Mouse (Mus musculus): ENCODE measurements around the gene Srgap3.

Gene Srgap3

GRCm38 (mm10) chr6:112694492-112694891, 252.6 kb downstream of the Srgap3 start:
- DNase-seq (ENCODE audit: extremely low read depth, low read depth, low spot score) = no peak

DNA sequence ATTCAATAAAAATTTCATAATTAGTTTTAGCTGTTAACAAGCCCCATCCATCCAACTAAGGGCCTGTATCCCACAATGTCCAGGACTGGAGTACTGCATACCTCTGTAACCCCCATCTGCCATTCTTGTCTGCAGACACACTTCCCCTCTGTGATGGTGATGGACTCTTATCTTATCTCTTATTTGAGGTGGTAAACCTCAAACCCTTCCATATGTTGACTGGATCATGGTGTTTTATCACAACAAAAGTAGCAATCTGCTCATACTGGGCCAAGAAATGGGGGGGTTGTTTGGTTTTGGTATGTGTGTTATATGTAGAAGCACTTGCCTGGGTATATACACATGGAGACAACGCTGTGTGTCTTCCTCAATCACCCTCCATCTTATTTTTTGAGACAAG, 255.5 kb downstream of the Srgap3 start:
- no peak for DNase-seq (ENCODE audit: extremely low read depth, low read depth, low spot score)

DNA sequence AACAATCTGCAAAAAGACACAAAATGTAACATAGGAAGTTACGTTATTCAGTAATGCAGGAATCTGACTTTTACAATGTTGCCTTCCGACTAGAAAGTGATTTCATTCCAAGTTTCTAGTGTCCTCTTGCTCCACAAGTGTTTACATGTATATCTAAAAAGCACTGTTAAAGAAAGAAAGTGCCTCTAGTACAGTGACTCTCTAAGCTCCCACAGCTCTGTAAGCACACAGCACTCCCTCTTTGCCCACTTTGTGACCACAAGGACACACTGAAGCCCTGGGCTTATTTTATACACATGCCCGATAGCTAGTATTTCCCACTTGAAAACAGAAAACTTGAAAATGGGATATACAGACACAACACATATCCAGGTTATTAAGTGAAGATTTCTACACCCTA, 259.0 kb downstream of the Srgap3 start:
- no peak for DNase-seq (ENCODE audit: extremely low read depth, low read depth, low spot score)

GRCm38 (mm10) chr6:112686485-112686884, 260.6 kb downstream of the Srgap3 start:
- no peak for DNase-seq (ENCODE audit: extremely low read depth, low read depth, low spot score)

GRCm38 (mm10) chr6:112684065-112684464, 263.0 kb downstream of the Srgap3 start:
- no peak for DNase-seq (ENCODE audit: extremely low read depth, low read depth, low spot score)

All from fat pad, adult 2 months (tissue).